Comparison of ENCODE assay signal across 12 mouse cellular contexts in genomic region chr1:157501352-157501945, GRCm38 (mm10).
"Had no signal": no experiment of that assay in that cellular context is flagged by ENCODE, and none has a peak within 500 bp of the region (broad histone marks: within the 10 kb centered on the region; RNA-seq: fewer than 3 reads in every experiment).

No protein-coding gene starts in this region.

- H3K27ac ChIP-seq: left cerebral cortex, adult 2 months; limb, embryonic 10.5 days; liver, embryonic 15.5 days had no signal

- H3K9me3 ChIP-seq: limb, embryonic 10.5 days; liver, embryonic 15.5 days had no signal

- ATAC-seq: lung, postnatal 0 days had no signal

- DNase-seq: kidney, adult 18-20 months; kidney, postnatal 14 days; lung, adult 2 months; lung, postnatal 36 days; right cerebral cortex, adult 18-20 months; right cerebral cortex, postnatal 25 days; thymus, postnatal 4 days had no signal

- H3K36me3 ChIP-seq: limb, embryonic 10.5 days; liver, embryonic 15.5 days had no signal

- H3K4me2 ChIP-seq: liver, embryonic 11.5 days; liver, embryonic 15.5 days had no signal

- H3K9ac ChIP-seq: liver, embryonic 15.5 days had no signal

- H3K27me3 ChIP-seq: liver, embryonic 15.5 days had no signal

- H3K4me1 ChIP-seq: liver, embryonic 15.5 days had no signal

- H3K4me3 ChIP-seq: left cerebral cortex, adult 2 months; limb, embryonic 10.5 days; liver, embryonic 15.5 days had no signal
